Mouse (Mus musculus) lung, adult 2 months (tissue): ENCODE measurements at regions not wholly inside any gene's neighbourhood (a gene's known extent, or its start where the extent isn't known, plus 50 kb on each side); places are given as distances from the start of the nearest gene placed in this dataset.

ENCODE experiments used
- CTCF ChIP-seq: fragments of 200-500 bp; IDR thresholded peaks from 2 replicates; pipeline ENCODE4 v1.5.1; 2011; ENCODE audit warnings: mild to moderate bottlenecking, low read length, control low read depth; ENCODE audit not compliant: insufficient read depth
- POLR2A ChIP-seq: fragments of 200-500 bp; IDR thresholded peaks from 2 replicates; pipeline ENCODE4 v1.6.1; 2011; ENCODE audit warnings: low read depth, mild to moderate bottlenecking, control low read depth, low read length, borderline replicate concordance; ENCODE audit errors: extremely low read depth

DNA sequence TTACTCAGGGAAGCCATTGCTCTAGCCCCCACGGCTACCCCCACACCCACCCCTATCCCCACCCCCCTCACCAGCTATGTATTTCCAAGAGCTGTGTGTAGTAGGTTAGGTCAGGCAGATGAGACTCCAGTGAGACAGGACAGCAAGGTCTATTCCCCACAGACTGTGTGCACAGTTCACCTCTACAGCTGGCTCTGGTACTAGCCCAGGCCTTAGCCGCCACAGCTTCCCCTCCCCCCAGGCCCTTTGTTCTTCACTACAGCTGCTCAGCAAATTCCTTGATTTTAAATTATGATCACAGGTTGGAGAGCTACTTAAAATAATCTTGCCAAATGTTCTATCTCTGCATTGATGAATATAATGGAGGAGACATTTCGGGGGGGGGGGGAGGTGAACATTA lies 119.8 kb downstream of the Tomm20 start:
- TF ChIP-seq POLR2A: no peak
- no peak for TF ChIP-seq CTCF
